Mouse (Mus musculus): ENCODE measurements around the gene Pdzrn3. TPM values are rescaled to one million over a fixed set of nuclear protein-coding genes. Genes with fewer than 3 reads are reported as not detected.
A peak's percentile ranks its signal among the peaks of the same experiment; 100 is the strongest.

Pdzrn3 gene
- polyA plus RNA-seq, 1 experiment from 2014 or later, result 9.9 TPM

GRCm38 (mm10) chr6:101236641-101237246, 141.0 kb downstream of the Pdzrn3 start:
- Histone ChIP-seq H3K4me2 (no peak overlapping the region), H3K27me3 (no peaks in the 10 kb centered on the region), H3K9me3 (replicated peaks) (no peaks in the 10 kb centered on the region), H3K9ac (no peak overlapping the region), H3K4me3 (replicated peaks) (no peak overlapping the region), H3K4me1 (peaks cover 14% of the 10 kb centered on the region), H3K36me3 (no peaks in the 10 kb centered on the region), H3K27ac (no peak overlapping the region)
- 26% methylated on average over 5 of the region's 5 CpGs for WGBS
- ATAC-seq (replicated peaks; ENCODE audit: low FRiP score), result peak; percentile 78

GRCm38 (mm10) chr6:101236230-101236629, 141.5 kb downstream of the Pdzrn3 start:
- H3K27me3 ChIP-seq, result no peaks in the 10 kb centered on the region
- 60% methylated on average over 7 of the region's 7 CpGs for WGBS
- no peaks in the 10 kb centered on the region for H3K9me3 ChIP-seq (replicated peaks)
- no peak overlapping the region for H3K27ac ChIP-seq
- H3K4me1 ChIP-seq, result peaks cover 14% of the 10 kb centered on the region
- no peaks in the 10 kb centered on the region for H3K36me3 ChIP-seq
- no peak for ATAC-seq (replicated peaks; ENCODE audit: low FRiP score)
- H3K4me2 ChIP-seq, result no peak overlapping the region
- H3K9ac ChIP-seq, result no peak overlapping the region
- H3K4me3 ChIP-seq (replicated peaks), result no peak overlapping the region

DNA sequence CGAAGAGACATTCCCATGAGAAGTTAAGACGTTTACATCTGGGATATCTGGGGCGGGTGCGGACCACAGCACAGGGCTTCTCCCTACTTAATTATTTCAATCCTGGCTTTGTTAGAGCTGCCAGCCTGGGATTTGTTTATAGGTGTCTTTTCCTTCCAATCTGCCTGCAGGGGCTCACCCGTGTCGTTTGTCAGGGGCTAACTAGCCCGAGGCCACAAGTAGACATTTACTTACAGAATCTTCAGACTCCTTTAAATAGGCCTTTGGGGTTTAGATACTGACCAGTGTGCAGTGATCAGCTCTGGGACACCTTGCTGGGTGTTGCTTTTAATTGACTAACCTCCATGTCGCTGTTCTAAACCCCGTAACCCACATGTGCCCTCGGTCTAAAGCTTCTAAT, 143.3 kb downstream of the Pdzrn3 start:
- H3K9me3 ChIP-seq (replicated peaks), result no peaks in the 10 kb centered on the region
- WGBS, result 47% methylated on average over 10 of the region's 10 CpGs
- no peaks in the 10 kb centered on the region for H3K27me3 ChIP-seq
- H3K4me3 ChIP-seq (replicated peaks), result no peak overlapping the region
- ATAC-seq (replicated peaks; ENCODE audit: low FRiP score), result no peak
- H3K9ac ChIP-seq, result no peak overlapping the region
- no peak overlapping the region for H3K4me2 ChIP-seq
- H3K4me1 ChIP-seq, result peaks cover 14% of the 10 kb centered on the region
- H3K36me3 ChIP-seq, result no peaks in the 10 kb centered on the region
- no peak overlapping the region for H3K27ac ChIP-seq

DNA sequence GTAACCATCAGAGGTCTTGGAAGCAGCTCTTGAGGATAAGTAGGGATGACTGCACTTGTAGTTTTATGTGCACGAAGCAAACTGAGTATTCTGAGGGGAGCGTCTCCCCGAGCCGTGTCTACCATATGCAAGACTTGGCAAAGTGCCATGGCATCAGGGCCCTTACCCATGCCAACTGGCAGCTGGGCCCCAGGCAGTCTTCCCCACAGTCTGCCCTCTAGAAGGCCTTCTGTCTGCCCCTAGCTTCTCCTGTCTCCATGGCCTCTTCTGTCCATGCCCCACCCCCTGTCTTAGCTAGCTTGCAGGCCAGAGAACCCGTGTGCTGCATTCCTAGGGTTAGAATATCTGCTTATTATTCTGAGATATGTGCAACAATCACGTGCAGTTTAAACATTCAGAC, 144.0 kb downstream of the Pdzrn3 start:
- no peak overlapping the region for H3K27ac ChIP-seq
- 72% methylated on average over 6 of the region's 6 CpGs for WGBS
- no peak overlapping the region for H3K4me3 ChIP-seq (replicated peaks)
- no peak overlapping the region for H3K9ac ChIP-seq
- ATAC-seq (replicated peaks; ENCODE audit: low FRiP score), result no peak
- peaks cover 14% of the 10 kb centered on the region for H3K4me1 ChIP-seq
- H3K4me2 ChIP-seq, result no peak overlapping the region
- H3K9me3 ChIP-seq (replicated peaks), result no peaks in the 10 kb centered on the region
- H3K36me3 ChIP-seq, result no peaks in the 10 kb centered on the region
- no peaks in the 10 kb centered on the region for H3K27me3 ChIP-seq

- Histone ChIP-seq H3K27me3 (no peaks in the 10 kb centered on the region), H3K9me3 (replicated peaks) (no peaks in the 10 kb centered on the region), H3K4me2 (no peak overlapping the region), H3K27ac (no peak overlapping the region), H3K4me1 (no peaks in the 10 kb centered on the region; the same call in 1 of the 2 replicates), H3K36me3 (no peaks in the 10 kb centered on the region), H3K9ac (no peak overlapping the region), H3K4me3 (replicated peaks) (no peak overlapping the region)
- no peak for ATAC-seq (replicated peaks; ENCODE audit: low FRiP score)
- 63% methylated on average over 8 of the region's 8 CpGs for WGBS
Observed at GRCm38 (mm10) chr6:101227294-101227855, 150.3 kb downstream of the Pdzrn3 start.

DNA sequence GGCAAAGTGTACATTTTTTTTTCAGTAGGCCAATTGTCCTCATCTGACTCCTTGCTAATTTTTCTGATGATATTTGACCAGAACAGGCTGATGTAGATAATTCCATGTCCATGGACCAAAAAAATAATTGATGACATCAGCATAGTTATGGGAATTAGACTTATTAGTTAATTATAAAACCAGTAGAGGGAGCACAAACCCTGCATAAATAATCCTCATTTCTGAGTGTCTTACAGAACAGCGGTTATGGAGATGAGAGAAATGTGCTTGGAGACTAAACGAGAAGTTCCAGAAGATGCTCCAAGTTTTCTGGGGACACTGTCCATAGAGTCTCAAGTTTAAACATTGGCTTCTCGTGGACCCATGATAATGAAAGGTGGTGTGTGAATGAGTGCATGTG, 157.4 kb downstream of the Pdzrn3 start:
- H3K27ac ChIP-seq, result no peak overlapping the region
- H3K9ac ChIP-seq, result no peak overlapping the region
- H3K4me1 ChIP-seq, result peaks cover 15% of the 10 kb centered on the region
- H3K4me2 ChIP-seq, result no peak overlapping the region
- no peak overlapping the region for H3K4me3 ChIP-seq (replicated peaks)
- H3K9me3 ChIP-seq (replicated peaks), result no peaks in the 10 kb centered on the region
- ATAC-seq (replicated peaks; ENCODE audit: low FRiP score), result no peak
- no peaks in the 10 kb centered on the region for H3K27me3 ChIP-seq
- H3K36me3 ChIP-seq, result no peaks in the 10 kb centered on the region
- 62% methylated on average over 3 of the region's 3 CpGs for WGBS

DNA sequence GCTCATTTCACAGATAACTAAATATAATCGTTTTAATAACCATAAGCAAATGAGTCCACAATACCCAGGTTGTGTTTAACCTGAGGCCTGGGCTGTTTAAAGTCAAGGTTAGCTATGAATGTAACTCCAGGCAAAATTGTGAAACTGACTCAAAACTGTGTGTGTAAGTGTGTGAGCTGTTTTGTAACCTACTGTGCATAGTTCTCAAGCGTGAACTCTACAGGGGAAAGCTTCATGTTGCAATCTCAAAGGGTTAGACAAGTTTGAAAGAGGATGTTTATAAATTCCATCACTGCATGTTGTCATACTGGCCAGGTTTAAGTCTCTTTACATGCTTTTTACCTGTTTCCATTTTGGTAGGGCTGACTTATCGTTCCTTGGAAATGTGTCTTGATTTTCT, 158.7 kb downstream of the Pdzrn3 start:
- Histone ChIP-seq H3K27ac (no peak overlapping the region), H3K4me3 (replicated peaks) (no peak overlapping the region), H3K36me3 (no peaks in the 10 kb centered on the region), H3K9ac (no peak overlapping the region), H3K9me3 (replicated peaks) (no peaks in the 10 kb centered on the region), H3K4me1 (peaks cover 17% of the 10 kb centered on the region), H3K4me2 (no peak overlapping the region), H3K27me3 (no peaks in the 10 kb centered on the region)
- WGBS, result 83% methylated on average over 3 of the region's 3 CpGs
- no peak for ATAC-seq (replicated peaks; ENCODE audit: low FRiP score)

- no peak for ATAC-seq (replicated peaks; ENCODE audit: low FRiP score)
- peak overlapping the region; percentile 79 for H3K27ac ChIP-seq
Observed at GRCm38 (mm10) chr6:101218197-101218596, 159.5 kb downstream of the Pdzrn3 start.

GRCm38 (mm10) chr6:101217756-101218155, 159.9 kb downstream of the Pdzrn3 start:
- no peak overlapping the region for H3K9ac ChIP-seq
- H3K36me3 ChIP-seq, result no peaks in the 10 kb centered on the region
- H3K4me2 ChIP-seq, result no peak overlapping the region
- no peaks in the 10 kb centered on the region for H3K9me3 ChIP-seq (replicated peaks)
- H3K4me3 ChIP-seq (replicated peaks), result no peak overlapping the region
- peak; percentile 75; the same call in 1 of the 2 replicates for ATAC-seq (replicated peaks; ENCODE audit: low FRiP score)
- peaks cover 17% of the 10 kb centered on the region for H3K4me1 ChIP-seq
- no peaks in the 10 kb centered on the region for H3K27me3 ChIP-seq
- 26% methylated on average over 6 of the region's 6 CpGs for WGBS
- H3K27ac ChIP-seq, result peak overlapping the region; percentile 41; the same call in 1 of the 2 replicates

More at GRCm38 (mm10) chr6:101218197-101218596, 159.5 kb downstream of the Pdzrn3 start:
- Histone ChIP-seq H3K4me3 (replicated peaks) (no peak overlapping the region), H3K9me3 (replicated peaks) (no peaks in the 10 kb centered on the region), H3K36me3 (no peaks in the 10 kb centered on the region), H3K4me1 (peaks cover 17% of the 10 kb centered on the region), H3K4me2 (no peak overlapping the region), H3K27me3 (no peaks in the 10 kb centered on the region), H3K9ac (no peak overlapping the region)
- 48% methylated on average over 4 of the region's 4 CpGs for WGBS

DNA sequence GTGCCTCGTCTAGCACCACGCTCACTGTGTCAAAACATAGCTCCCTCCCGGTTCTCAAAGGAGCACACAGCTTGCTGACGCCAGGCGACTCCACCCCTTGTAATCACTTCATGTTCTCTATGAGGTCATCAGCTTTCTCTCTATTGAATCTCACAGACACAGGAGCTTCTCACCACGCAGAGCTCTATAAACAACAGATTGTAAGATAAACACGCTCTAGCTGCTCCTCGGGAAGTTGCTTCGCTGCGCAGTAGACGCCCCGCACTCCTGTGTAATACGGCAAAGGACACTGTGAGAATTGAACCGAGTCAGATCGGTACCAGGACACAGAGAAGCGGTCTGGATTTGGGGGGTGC, 162.3 kb downstream of the Pdzrn3 start:
- H3K4me1 ChIP-seq, result peaks cover 17% of the 10 kb centered on the region
- H3K9ac ChIP-seq, result no peak overlapping the region
- no peaks in the 10 kb centered on the region for H3K27me3 ChIP-seq
- no peaks in the 10 kb centered on the region for H3K36me3 ChIP-seq
- 50% methylated on average over 16 of the region's 16 CpGs for WGBS
- H3K4me2 ChIP-seq, result no peak overlapping the region
- H3K27ac ChIP-seq, result no peak overlapping the region
- no peak overlapping the region for H3K4me3 ChIP-seq (replicated peaks)
- ATAC-seq (replicated peaks; ENCODE audit: low FRiP score), result no peak
- no peaks in the 10 kb centered on the region for H3K9me3 ChIP-seq (replicated peaks)

GRCm38 (mm10) chr6:101214734-101215435, 162.8 kb downstream of the Pdzrn3 start:
- H3K4me1 ChIP-seq, result peaks cover 17% of the 10 kb centered on the region
- no peaks in the 10 kb centered on the region for H3K9me3 ChIP-seq (replicated peaks)
- no peaks in the 10 kb centered on the region for H3K36me3 ChIP-seq
- no peak overlapping the region for H3K4me3 ChIP-seq (replicated peaks)
- no peak overlapping the region for H3K9ac ChIP-seq
- no peaks in the 10 kb centered on the region for H3K27me3 ChIP-seq
- no peak overlapping the region for H3K27ac ChIP-seq
- ATAC-seq (replicated peaks; ENCODE audit: low FRiP score), result no peak
- no peak overlapping the region for H3K4me2 ChIP-seq
- 56% methylated on average over 8 of the region's 8 CpGs for WGBS

GRCm38 (mm10) chr6:101213066-101213465, 164.6 kb downstream of the Pdzrn3 start:
- 91% methylated on average over 5 of the region's 5 CpGs for WGBS

More at GRCm38 (mm10) chr6:101213066-101213465, 164.6 kb downstream of the Pdzrn3 start:
- Histone ChIP-seq H3K9me3 (replicated peaks) (no peaks in the 10 kb centered on the region), H3K4me3 (replicated peaks) (no peak overlapping the region), H3K4me1 (peaks cover 11% of the 10 kb centered on the region), H3K36me3 (no peaks in the 10 kb centered on the region), H3K27ac (no peak overlapping the region), H3K27me3 (no peaks in the 10 kb centered on the region), H3K9ac (no peak overlapping the region), H3K4me2 (no peak overlapping the region)
- no peak for ATAC-seq (replicated peaks; ENCODE audit: low FRiP score)
